Mouse (Mus musculus) frontal cortex, postnatal 36 days (tissue): ENCODE results near the gene Msh2.
A peak's percentile ranks its signal among the peaks of the same experiment; 100 is the strongest.
"Not testable (repeated sequence)": the region's sequence is repeated elsewhere in the genome, so short reads cannot be mapped to it uniquely, and the experiment has no call there.

Experiments
- DNase-seq, 2 experiments: peaks; one replicate each; pipeline ENCODE4 v3.0.0; 2022; ENCODE audit warnings: low spot score in 2 of 2

Gene Msh2

GRCm38 (mm10) chr17:87671890-87672660 lies at the start of gene Msh2:
Gene Msh2, plus strand, starts transcription at chr17:87672330.
- peak; percentile 97 to 98 for DNase-seq

- no peak for DNase-seq
Measured at GRCm38 (mm10) chr17:87625510-87626086, 46.5 kb upstream of the Msh2 start.

GRCm38 (mm10) chr17:87628144-87628543 lies 44.0 kb upstream of the Msh2 start:
- DNase-seq: no peak

DNA sequence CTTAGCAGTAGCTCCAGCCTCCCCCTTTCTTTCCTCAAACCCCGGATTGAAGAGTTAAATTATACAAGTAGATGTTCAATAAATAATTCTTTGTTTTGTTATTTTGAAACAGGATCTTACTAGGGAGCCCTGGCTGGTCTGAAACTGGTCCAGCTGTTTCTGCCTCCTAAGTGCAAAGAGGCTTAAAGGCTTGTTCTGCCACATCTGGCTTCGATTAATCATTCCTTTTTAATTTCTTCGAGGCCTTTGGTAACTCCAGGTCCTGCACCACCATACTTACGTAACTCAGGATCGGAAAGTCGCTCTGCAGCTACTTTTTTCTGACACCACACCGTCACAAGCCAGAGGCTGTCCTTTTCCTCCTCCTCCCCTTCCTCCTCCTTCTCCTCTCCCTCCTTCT lies 43.4 kb upstream of the Msh2 start:
- DNase-seq: no peak

GRCm38 (mm10) chr17:87637056-87637389 lies 35.1 kb upstream of the Msh2 start:
- DNase-seq: no peak

GRCm38 (mm10) chr17:87639242-87639641 lies 32.9 kb upstream of the Msh2 start:
- no peak for DNase-seq

- no peak for DNase-seq
Measured at GRCm38 (mm10) chr17:87640272-87640671, 31.9 kb upstream of the Msh2 start.

- DNase-seq: no peak
Measured at GRCm38 (mm10) chr17:87641006-87641405, 31.1 kb upstream of the Msh2 start.

GRCm38 (mm10) chr17:87642744-87643143 lies 29.4 kb upstream of the Msh2 start:
- DNase-seq: no peak

- not testable (repeated sequence) for DNase-seq
Measured at GRCm38 (mm10) chr17:87655616-87656015, 16.5 kb upstream of the Msh2 start.

- DNase-seq: not testable (repeated sequence)
Measured at GRCm38 (mm10) chr17:87661958-87662573, 10.1 kb upstream of the Msh2 start.

DNA sequence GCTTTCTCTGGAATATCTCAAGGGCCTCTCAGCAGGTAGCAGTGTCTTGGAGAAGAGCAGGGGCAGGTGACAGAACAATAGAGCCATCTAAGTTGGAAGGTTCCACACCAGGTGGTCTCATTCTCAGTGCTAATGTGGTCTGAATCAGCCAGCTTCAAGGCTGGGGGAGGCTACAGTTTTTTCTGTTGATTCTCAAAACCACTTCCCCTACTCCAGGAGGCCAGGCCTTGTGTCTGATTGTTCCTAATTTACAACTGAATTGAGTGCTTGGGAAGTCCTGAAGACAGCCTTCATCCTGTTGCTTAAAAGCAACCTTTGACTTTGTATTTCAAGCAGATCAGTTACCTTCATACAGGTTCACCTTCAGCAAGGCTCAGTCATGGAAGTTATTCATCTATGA lies 7.9 kb upstream of the Msh2 start:
- DNase-seq: no peak

GRCm38 (mm10) chr17:87665066-87665822 lies 6.9 kb upstream of the Msh2 start:
- DNase-seq: peak; percentile 65 to 69

DNA sequence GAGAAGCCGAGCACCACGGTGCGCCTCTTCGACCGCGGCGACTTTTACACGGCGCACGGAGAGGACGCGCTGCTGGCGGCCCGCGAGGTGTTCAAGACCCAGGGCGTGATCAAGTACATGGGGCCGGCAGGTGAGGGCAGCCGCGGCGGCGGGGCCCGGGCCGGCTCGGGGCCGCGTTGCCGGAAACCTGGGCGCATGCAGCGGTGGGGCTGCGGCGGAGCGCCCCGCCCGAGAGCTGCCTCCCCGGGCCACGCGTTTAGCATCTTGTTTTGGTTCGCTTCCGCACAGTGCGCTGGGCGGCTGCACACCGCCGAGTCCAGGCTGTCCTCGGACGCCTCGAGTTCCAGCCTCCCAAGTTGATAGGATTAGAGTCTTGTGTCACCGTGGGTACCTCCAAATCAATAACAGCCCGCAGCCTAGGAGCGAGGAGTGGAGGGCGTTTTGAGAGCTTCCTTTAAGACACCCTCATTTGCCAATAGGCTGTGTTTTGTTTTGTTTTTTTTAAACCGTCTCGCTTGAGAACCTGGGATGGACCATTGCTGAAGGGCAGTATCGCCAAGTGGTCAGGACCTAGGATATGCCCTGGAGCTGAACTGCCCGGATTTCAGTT lies 652 bp downstream of the Msh2 start:
- DNase-seq: no peak

- DNase-seq: not testable (repeated sequence)
Measured at GRCm38 (mm10) chr17:87676916-87677474, 4.9 kb downstream of the Msh2 start.

GRCm38 (mm10) chr17:87677656-87678055 lies 5.5 kb downstream of the Msh2 start:
- DNase-seq: no peak

DNA sequence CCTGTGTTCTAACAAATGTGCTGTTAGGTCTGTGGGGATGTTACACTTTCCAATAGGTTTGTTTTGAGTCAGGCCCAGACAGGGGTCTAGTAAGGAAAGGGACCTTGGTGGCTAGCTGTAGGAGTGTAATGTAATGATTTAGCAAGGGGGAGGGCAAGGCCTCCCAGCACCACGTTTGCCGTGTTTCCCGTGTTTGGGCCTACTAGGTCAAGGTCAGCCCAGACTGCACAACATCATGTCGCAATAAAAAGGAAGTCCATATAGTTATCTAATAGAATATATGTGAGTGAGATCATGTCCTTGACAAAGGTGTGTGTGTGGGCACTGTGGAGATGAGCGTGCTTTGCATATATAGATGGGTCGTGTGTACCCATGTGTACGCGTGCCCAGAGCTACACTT lies 17.1 kb downstream of the Msh2 start:
- no peak for DNase-seq

DNA sequence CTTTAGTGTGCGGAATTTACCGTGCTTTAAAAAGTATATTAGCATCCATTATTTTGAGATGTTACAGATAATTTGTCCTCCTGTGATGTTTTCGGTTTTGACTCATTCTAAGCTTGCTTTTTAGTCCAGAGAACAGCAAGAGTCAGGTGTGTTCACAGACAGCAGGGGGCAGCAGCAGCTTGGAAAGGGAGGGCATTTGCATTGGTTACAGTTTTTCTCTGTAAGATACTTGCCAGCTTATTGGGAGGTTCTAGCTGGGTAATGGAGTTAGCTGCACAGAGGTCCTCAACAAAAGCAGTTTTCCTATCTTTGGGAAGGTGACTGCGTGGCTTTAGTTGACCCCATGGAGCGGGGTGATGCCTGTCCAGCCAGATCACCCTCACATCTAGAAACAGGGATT lies 19.8 kb downstream of the Msh2 start:
- DNase-seq: peak; percentile 66 to 67

DNA sequence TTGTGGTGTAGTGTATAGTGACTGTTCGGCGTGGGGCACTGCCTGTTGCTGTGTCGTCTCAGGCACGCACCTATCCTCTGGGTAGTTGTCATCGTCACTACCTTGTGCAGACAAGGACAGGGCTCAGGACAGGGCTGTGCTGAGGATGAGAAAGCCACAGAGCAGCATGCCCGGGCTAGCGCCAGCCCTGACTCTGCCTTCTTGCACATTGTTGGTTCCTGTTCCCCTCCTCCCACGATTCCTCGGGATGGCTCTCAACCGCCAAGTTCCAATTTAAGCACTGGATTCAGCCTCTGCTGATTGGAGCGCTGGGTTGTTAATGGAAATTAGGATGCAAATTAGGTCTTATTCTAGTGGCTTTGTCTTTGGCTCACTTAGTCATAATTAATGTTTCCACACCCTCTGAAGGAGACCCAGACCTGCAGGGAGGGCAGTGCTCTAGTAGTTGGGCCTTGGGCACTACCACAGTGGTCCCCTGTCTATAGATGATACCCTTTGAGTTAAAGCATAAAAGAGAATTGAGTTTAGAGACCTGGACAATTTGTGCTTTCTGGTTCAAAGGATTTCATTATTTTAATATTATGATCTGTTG lies 23.8 kb downstream of the Msh2 start:
- DNase-seq: no peak

- no peak for DNase-seq
Measured at GRCm38 (mm10) chr17:87696814-87697213, 24.7 kb downstream of the Msh2 start.
